Mouse (Mus musculus) v-Abl transformed pro-B cells (cell line): ENCODE measurements around the gene Map1b.

ENCODE experiments used
- in situ Hi-C, 2 experiments: fragments of 400-800 bp; cut with MboI; formaldehyde crosslinking; loops; one replicate each; pipeline ENCODE4 v1.15.1; 2025; ENCODE audit not compliant: unreplicated experiment in 2 of 2

The Map1b gene

DNA sequence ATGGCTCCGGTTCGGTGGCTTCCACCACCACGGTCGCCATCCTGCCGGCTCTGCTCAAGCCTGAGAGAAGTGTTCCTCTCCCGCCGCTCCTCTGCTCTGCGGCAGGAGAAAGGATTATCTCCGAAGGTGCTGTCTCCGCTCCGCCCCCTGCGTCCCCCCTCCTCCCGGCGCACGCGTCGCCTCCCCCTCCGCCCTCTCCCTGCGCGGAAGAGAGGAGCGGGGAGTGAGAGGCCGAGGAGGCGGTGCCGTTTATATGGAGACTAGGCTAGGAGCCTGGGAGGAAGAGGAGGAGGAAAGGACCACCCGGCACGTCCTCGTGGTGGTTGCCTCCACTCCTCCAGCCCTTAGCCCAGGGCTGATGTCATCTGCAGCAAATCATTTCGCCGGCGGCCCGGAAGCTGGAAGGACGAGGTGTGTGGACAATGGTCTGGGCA is at the start of gene Map1b:
TSS of gene Map1b (minus strand) at position 93 of the 434 bp plus-strand sequence.
- in situ Hi-C loops: no loop called here

DNA sequence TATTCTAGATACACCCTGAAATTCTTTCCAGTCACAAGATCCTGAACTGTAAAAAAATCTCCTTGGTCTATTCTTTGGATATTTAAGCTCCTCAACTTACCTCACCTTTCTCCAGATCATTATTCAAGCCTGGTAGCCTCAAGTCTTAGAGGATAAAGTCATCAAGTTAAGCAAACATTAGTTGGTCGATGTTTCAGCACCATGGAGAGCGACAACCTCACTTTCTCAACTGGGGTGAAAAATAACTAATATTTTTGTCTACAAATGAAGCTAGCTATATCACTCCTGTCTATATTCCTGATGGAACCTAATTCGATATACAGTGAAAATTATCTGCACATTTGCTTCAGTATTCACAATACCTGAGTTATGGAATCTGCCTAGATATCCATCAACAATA is 48.0 kb upstream of the Map1b start:
- in situ Hi-C loops: no loop called here

DNA sequence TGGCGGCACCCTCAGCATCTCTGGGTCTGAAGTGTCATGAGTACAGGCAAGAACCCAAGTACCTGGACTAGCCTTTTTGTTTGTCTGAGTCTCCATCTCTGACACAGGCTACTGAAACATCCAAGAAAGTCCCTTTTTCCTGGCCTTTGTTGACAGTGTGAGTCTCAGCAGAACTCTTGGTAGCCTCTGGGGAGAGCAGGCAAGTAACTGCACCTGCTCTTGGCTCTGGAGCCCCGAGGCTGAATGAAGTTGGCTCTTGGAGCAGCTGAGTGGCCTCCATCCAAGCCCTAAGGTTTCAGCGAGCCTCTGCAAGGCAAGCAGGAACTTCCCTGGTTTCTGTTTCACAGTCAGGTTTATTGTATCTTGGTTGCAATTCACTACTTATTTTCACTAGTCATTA is 46.7 kb upstream of the Map1b start:
- in situ Hi-C loops: no loop called here

DNA sequence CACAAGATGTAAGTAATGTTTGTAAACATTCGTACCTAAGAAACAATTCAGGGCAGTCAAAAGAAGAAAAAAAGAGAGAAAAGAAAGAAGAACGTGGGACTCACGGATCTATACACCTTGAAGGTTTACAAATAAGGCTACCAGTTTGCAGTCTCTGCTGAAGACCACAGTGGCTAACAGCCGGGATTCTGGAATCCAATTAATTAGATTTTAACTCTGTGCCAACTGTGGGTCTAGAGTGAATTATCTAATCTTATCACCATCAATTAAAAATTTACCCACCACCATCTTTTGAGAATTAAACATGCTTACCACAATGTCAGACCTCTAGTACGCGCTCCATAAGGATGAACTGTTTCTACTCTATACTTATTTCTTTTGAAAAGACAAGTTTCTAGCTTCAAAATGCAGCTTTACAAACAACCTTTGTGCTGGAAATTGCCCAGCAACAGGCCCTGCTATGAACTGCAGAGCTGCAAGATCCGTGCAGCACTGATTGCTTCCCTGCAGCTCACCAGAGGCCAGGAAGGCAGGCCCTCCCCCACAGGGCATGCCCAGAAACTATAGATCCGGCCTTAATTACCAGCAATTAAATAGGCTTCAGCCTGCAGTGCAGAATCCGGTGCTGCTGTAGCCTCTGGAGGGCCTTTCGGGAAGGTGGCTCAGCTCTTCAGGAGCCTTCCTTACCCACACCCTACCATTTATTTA is 45.7 kb upstream of the Map1b start:
- in situ Hi-C loops: no loop called here

- in situ Hi-C loops: no loop called here
These were observed 44.6 kb upstream of the Map1b start for GRCm38 (mm10) chr13:99560674-99561639.

DNA sequence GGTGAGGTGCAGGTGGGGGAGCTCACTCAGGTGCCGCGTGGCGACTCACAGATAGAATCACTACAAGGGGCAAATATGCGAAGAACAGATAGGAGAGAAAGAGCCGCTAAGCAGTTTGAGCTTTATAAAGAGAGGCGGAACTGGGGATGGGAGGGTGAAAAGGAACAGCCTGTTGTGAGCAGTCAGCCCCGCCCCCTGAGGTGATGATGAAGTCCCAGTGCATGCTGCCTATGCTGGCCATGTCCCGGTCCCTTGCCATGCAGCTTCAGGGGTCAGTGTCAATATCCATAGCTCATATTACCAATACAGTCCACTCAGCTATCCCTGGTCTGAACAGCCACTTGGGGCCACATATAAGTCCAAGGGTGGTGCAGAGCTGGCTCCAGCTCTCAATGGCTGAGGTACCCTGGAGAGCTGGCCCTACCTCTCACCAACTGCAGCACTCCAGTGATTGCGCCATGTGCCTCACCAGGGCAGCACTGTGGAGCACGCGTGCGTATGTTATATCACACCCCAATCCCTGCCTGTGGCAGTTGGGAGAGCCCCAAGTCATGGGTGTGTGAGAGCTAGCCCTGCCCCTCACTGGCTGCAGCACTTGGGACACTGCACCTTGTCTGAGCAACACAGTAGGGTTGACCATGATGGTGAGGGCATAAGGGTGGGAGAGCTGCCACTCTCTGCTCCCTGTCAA is 42.0 kb upstream of the Map1b start:
- in situ Hi-C loops: no loop called here

DNA sequence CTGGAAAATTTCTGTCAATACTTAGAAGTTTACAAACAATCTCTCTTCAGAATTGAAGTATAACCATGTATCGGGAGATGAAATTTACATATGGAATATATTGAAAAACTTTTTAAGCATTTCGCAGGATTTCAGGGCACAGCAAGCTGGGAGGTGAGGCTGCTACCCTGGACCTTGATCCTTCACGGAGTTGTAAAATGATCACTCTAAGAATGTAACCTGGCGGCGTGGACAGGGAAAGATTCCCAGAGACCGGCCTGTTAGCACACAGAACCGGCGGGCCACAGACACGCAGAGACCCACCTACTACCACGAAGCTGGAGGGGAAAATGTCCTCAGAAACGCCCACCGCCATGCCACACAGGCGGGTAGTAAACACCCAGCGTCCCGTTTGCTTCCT is 41.5 kb upstream of the Map1b start:
- in situ Hi-C loops: no loop called here

- in situ Hi-C loops: no loop called here
These were observed 41.0 kb upstream of the Map1b start for GRCm38 (mm10) chr13:99557331-99557730.

DNA sequence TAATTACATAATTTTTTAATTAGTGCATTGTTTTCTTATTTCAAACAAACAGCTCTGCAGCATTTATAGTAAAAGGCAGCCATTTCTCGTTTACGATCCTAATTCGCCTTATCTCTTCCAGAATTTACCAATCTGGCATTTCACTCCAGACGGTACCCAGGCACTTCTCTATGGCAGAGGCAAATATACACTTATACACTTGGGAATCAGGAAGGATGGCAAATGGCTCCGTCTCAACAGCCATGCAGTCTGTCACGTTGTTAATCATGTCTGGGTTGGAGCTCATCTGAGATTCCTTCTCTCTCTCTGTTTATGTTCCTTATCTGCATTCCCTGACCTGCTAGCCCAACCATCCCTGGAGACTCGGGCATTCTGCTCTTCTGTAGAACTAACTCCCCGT is 38.6 kb upstream of the Map1b start:
- in situ Hi-C loops: no loop called here

- in situ Hi-C loops: no loop called here
These were observed 38.1 kb upstream of the Map1b start for GRCm38 (mm10) chr13:99554466-99554865.

GRCm38 (mm10) chr13:99552381-99552780 is 36.0 kb upstream of the Map1b start:
- in situ Hi-C loops: no loop called here

DNA sequence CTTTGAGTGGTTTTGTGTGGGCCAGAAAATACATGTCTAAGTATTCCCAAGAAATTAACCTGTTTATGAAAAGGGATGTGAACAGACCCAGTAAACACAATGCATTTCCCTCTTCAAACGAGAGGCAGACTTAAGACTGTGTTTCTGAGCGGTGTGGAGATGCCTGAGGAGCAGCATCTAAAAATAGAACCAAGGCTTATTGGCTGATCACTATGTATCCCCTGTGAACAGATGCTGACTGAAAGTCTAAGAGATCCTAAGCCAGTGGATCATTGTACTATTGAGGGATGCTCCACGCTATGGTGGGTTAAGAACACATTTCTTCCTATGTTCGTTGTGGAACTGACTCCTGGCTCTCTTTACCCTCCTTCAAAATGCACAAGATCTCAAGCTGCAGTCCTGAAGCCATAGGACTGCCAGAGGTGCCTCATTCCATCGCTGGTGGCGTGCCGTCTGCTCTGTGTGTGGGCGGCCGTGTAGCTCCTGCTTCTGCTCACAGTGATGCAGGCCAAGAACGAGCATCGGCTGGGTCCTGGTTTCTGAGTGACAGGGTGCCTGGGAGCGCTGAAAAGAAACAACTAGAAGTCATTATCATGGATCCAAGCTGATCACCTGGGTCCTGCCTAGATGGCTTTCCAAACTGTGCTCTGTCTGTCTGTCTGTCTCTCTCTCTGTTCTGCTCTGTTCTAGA is 34.5 kb upstream of the Map1b start:
- in situ Hi-C loops: no loop called here

DNA sequence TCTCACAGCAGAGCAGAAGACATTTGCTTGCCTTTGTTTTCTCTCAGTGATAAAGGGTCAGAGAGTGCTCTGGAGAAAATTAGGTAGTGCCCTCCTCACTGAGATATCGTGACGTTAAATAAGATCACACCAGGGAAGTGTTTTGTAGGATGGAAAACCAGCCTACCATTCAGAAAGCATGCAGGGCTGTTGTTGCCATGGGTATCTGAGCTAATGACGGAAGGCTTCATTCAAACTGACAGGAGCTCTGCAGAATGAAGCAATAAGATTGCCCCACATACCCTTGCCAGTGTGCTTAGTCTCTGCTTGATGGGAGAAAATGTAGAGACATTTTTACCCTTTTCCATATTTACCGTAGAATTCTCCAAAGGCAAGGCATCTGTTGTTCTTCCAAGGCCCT is 33.7 kb upstream of the Map1b start:
- in situ Hi-C loops: no loop called here

- in situ Hi-C loops: no loop called here
These were observed 33.2 kb upstream of the Map1b start for GRCm38 (mm10) chr13:99549584-99549983.

GRCm38 (mm10) chr13:99546832-99547231 is 30.5 kb upstream of the Map1b start:
- in situ Hi-C loops: no loop called here

DNA sequence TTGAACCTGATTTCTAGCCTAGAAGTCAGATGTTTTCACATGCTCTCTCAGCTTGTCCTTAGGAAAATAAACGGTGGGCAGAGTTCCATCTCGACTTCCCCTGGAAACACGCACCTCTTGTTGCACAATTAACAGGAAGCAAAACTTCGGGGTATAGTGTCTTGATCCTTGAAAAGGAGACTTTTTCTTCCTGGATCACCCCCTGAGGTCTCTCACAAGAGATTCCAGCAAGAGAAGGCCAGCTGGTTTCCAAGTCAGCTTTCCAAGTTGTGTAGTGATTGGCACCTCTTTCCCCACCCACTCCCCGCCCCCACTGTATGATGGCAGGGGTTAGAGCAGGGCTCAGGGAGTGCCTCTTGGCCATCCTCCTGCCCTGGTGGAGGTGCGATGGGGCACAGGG is 28.9 kb upstream of the Map1b start:
- in situ Hi-C loops: no loop called here

DNA sequence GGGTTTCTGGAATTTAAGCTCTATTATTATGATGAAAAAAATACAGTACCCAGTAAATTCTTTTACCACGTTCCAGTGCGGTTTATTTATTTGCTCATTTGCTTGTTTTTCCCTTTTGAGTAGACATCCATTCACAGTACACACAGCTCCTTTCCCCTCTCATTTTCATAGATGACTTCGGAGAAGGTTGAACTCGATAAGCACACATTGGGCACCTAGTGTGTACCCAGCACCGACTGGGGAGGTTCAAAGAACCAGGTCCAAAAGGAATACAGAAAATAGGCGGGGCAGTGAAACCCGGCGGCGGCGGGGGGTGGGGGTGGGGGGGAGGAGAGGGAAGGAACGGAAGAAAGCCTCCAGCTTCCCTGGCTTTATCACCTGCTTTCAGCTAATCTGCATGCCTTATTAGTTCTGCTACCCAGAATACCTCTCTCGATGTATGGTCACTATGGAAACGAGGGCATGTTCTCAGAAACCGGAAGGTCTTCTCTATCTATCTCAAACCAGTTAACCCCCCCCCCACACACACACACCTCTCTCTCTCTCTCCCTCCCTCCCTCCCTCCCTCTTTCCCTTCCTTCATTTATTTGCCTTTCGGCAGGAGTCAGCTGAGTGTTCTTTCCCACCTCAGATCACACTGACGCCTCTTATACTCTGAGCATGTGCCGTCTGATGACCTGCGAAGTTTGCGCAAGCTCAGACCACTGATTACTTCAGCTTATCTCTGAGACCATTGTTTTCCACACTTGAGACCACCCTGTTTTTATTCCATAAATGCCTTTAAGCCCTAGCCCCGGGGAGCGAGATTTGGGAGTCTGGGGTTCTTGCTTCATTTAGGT is 25.3 kb upstream of the Map1b start:
- in situ Hi-C loops: no loop called here

GRCm38 (mm10) chr13:99539288-99539687 is 22.9 kb upstream of the Map1b start:
- in situ Hi-C loops: no loop called here

DNA sequence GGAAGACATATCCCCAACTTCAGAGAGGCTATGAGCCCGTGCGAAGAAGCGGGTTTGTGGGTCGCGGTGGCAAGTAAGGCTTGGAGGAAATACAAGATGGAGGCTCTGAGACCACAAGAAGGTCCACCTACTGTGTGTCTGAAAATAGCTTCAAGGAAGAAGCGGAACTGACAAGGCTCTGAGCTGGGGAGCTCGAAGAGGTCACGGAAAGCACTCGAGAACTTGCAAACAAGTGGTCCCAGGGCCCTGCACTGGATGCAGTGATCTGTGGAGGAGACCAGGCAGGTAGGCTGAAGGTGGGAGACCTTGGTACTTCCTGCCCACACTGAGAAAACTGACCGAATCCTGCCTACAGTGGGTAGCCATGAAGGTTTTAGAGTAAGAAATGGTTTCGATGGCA is 22.5 kb upstream of the Map1b start:
- in situ Hi-C loops: no loop called here
